Mouse (Mus musculus): ENCODE results near the gene Zfp639.

Gene Zfp639

GRCm38 (mm10) chr3:32509496-32510374, at the start of gene Zfp639:
TSS of gene Zfp639 (plus strand) at chr3:32510259.
- DNase-seq (ENCODE audit: low spot score) = peak; percentile 17

- no peak for DNase-seq (ENCODE audit: low spot score)
Observed at GRCm38 (mm10) chr3:32467321-32467720, 42.7 kb upstream of the Zfp639 start.

GRCm38 (mm10) chr3:32468411-32468810, 41.6 kb upstream of the Zfp639 start:
- DNase-seq (ENCODE audit: low spot score) = no peak

GRCm38 (mm10) chr3:32470449-32470848, 39.6 kb upstream of the Zfp639 start:
- DNase-seq (ENCODE audit: low spot score) = no peak

- DNase-seq (ENCODE audit: low spot score) = peak; percentile 10
Observed at GRCm38 (mm10) chr3:32471098-32471497, 39.0 kb upstream of the Zfp639 start.

GRCm38 (mm10) chr3:32472191-32472900, 37.7 kb upstream of the Zfp639 start:
- peak; percentile 56 for DNase-seq (ENCODE audit: low spot score)

GRCm38 (mm10) chr3:32473184-32473583, 36.9 kb upstream of the Zfp639 start:
- DNase-seq (ENCODE audit: low spot score) = no peak

GRCm38 (mm10) chr3:32479961-32480360, 30.1 kb upstream of the Zfp639 start:
- DNase-seq (ENCODE audit: low spot score) = no peak

- no peak for DNase-seq (ENCODE audit: low spot score)
Observed at GRCm38 (mm10) chr3:32483035-32483434, 27.0 kb upstream of the Zfp639 start.

- DNase-seq (ENCODE audit: low spot score) = peak; percentile 39
Observed at GRCm38 (mm10) chr3:32486543-32486942, 23.5 kb upstream of the Zfp639 start.

GRCm38 (mm10) chr3:32488172-32488571, 21.9 kb upstream of the Zfp639 start:
- DNase-seq (ENCODE audit: low spot score) = no peak

- no peak for DNase-seq (ENCODE audit: low spot score)
Observed at GRCm38 (mm10) chr3:32490076-32490927, 19.8 kb upstream of the Zfp639 start.

GRCm38 (mm10) chr3:32490928-32491315, 19.1 kb upstream of the Zfp639 start:
- no peak for DNase-seq (ENCODE audit: low spot score)

- no peak for DNase-seq (ENCODE audit: low spot score)
Observed at GRCm38 (mm10) chr3:32492097-32493090, 17.7 kb upstream of the Zfp639 start, which contains the start of gene Kcnmb3. TSS of gene Kcnmb3 (minus strand) at chr3:32492231.

GRCm38 (mm10) chr3:32494387-32495087, 15.5 kb upstream of the Zfp639 start:
- no peak for DNase-seq (ENCODE audit: low spot score)

- no peak for DNase-seq (ENCODE audit: low spot score)
Observed at GRCm38 (mm10) chr3:32495088-32495770, 14.8 kb upstream of the Zfp639 start.

GRCm38 (mm10) chr3:32495856-32496710, 14.0 kb upstream of the Zfp639 start:
- no peak for DNase-seq (ENCODE audit: low spot score)

- no peak for DNase-seq (ENCODE audit: low spot score)
Observed at GRCm38 (mm10) chr3:32496711-32497070, 13.4 kb upstream of the Zfp639 start.

GRCm38 (mm10) chr3:32500346-32500745, 9.7 kb upstream of the Zfp639 start:
- DNase-seq (ENCODE audit: low spot score) = no peak
